Mouse (Mus musculus): ENCODE results near the gene Dnah3.

The Dnah3 gene

GRCm38 (mm10) chr7:119936321-119936720, 158.8 kb downstream of the Dnah3 start:
- peak; percentile 58 to 66 for DNase-seq

DNA sequence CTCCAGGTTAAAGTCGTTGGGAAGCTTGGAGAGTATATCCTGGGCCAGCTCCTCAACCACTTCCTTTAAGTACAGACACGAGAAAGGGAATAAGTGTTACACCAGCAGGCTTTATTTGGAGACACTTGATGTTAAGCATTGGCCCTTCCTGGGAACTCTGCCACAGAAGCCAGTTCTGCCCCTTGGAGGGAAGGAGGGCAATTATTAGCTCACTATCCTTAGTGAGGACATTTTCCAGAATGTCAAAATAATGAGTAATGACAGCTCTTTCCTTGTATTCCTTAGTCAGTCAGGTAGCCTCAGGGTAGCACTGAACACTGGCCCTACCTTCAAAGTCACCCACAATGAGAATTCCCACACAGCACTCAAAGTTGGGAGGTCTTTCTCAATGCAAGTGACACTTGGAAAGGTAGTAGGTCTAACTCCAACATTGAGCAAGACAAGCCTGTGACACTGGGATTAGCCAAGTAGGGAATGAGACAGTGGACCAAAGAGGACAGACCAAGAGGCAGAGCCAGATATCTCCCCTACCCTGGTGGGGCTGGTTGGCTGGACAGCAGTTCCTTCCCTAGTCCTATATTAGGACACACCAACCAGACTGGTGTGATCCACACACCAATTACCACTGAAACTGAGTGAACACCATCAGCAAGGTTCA, 166.2 kb downstream of the Dnah3 start:
- no peak for DNase-seq

DNA sequence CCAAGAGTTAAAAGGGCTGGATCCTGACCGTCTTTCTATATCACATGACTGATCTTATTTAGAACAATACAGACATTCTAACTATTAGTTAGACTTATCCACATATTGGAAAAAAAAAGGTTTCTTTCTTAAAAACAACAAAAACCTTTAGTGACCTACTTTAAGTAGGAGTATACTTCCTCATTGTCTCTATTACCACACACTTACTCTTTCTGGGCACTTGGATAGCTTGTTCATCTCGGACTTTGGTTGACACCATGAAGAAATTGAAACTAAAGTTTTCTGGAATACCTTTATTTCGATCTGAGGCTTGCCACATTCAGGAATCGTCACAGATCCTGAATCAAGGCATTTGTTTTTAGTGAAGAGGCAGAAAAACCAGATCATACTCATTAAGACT, 174.0 kb downstream of the Dnah3 start:
- DNase-seq = no peak

GRCm38 (mm10) chr7:119920457-119920856, 174.6 kb downstream of the Dnah3 start:
- peak; percentile 25 to 28 for DNase-seq

GRCm38 (mm10) chr7:119911727-119912126, 183.4 kb downstream of the Dnah3 start:
- no peak for DNase-seq

- DNase-seq = no peak
These were observed 188.4 kb downstream of the Dnah3 start for GRCm38 (mm10) chr7:119906523-119907215.

- no peak for DNase-seq
These were observed 195.6 kb downstream of the Dnah3 start for GRCm38 (mm10) chr7:119899386-119900057.

- no peak for DNase-seq
These were observed 196.7 kb downstream of the Dnah3 start for GRCm38 (mm10) chr7:119898247-119898856.

DNA sequence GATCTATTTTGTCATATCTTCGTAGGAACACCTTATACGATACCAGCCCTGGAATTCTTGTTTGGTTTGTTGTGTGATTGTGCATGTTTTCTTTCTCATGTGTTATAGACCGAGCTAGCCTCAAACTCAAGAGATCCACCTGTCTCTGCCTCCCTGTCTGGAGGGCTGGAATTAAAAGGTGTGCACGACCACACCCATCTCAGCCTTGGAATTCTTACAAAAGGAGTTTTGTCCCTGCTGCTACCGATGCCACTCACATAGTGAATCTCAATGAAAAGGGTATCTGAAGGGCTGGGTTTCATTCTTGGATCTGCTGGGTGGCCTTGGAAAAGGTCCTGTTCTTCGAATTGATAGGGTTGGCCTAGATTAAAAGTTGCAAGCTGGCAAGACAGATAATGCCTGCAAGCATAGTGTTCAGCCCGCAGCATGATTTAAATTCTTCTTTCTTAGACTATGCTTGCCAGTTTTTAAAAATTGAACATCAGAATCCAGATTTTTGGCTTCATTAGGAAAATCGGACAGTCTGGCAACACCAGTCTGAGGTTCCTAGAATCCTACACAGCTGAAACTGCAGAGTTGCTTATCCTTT, 197.5 kb downstream of the Dnah3 start:
- no peak for DNase-seq

- DNase-seq = peak; percentile 100
These were observed 199.2 kb downstream of the Dnah3 start, which contains the start of the genes Lyrm1 and Dcun1d3 for GRCm38 (mm10) chr7:119895639-119896512. Gene Lyrm1 (plus strand): TSS chr7:119895861. Gene Dcun1d3 (minus strand): TSS chr7:119896298.

DNA sequence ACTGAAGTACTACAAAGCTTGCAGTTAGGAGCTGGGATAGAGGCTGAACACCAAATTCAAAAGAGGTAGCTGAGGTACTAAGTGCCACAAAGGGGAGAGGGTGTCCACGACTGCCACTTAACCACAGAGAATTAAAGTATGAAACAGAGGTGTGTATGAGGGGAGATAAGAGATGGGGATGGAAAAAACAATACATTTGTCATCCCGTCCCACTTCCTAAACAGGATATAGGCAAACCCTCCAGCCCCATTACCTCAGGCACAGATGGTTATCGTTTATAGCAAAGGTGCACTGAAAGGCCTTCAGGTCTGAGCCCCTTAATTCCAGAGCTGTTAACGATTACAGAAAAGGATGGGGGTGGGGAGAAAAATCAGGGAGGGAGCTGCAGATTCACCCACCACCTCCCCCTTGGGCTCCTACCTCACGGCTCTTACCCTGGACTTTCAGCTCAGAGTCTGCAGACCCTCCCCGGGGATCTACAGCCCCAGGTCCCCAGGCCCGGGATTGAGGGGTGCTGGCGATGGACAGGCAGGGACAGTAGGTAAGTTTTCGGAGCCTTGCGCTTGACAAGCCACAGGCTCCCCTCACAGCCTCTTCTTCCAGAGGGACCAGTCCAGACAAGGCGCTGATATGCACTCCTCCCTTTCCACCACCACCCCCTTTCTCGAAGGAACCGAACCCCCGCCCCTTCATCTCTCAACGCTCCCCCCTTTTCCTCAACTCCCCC, 200.1 kb downstream of the Dnah3 start:
- peak in 1 of 2 experiments; percentile 55 for DNase-seq

GRCm38 (mm10) chr7:119892742-119893141, 202.3 kb downstream of the Dnah3 start:
- DNase-seq = no peak

GRCm38 (mm10) chr7:119892198-119892597, 202.9 kb downstream of the Dnah3 start:
- DNase-seq = no peak

- no peak for DNase-seq
These were observed 207.2 kb downstream of the Dnah3 start for GRCm38 (mm10) chr7:119887887-119888286.

DNA sequence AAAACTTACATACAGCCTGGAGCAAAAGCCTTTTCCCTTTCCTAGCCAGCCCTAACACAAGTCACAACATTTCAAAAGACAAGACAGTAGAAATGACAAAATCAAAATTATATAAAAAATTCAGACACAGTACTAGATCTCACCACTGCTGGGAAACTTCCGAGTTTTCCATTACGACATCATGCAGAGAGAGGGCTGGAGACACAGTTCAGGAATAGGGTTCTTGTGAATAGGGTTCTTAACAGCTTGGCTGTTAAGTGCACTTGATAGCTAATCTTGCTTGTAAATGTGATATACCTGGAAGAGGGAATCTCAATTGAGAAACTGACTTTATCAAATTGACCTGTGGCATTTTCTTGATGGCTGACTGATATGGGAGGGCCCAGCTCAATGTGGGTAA, 213.9 kb downstream of the Dnah3 start:
- DNase-seq = no peak

- DNase-seq = no peak
These were observed 214.7 kb downstream of the Dnah3 start for GRCm38 (mm10) chr7:119880345-119880744.

DNA sequence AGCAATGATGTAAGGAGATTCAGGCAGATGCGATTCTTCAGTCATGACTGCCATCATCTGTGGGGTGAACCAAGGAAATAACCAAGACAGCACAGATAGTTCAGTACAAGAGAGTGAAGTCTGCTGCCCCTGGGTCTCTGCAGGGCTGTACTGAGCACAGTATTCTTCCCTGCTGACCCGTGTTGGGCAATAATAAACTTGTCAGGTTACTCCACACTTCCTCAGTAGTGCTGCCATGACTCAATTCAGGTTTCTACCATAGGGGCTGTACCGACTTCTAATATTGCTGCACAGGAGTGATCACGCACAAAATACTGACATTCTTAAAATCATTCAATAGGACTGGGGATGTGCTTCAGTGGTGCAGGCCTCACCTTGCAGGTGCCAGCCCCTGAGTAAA, 215.9 kb downstream of the Dnah3 start:
- no peak for DNase-seq

DNA sequence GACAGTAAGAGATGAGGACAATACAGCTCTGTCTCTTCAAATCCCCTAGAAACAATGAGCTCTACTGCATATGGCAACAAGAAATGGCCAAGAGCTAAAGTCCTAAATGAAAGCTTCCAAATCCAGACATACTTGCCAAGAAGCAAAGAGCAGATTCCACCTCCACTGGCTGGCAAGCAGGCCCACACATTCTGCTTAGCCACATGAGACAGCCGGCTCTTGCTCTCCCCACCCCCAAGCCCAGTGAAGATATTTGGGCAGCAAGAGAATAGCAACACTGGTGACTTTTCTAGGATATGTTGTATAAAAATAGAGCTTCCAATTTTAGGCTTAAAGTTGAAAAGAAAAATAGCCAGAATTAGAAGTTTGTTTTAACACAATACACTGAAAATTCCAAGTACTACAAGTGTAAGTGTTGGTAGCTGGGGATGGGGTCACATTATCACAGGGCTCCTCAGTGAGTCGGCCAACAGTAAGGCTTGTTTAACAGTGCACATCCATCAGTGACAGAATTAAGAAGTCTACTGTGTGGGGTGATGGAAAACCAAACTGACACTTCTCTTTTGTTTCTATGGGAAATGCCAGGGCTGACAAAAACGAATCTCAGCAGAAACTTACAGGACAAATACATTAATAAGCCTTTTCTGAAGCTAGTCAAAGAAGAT, 219.2 kb downstream of the Dnah3 start:
- DNase-seq = peak; percentile 76 to 79

DNA sequence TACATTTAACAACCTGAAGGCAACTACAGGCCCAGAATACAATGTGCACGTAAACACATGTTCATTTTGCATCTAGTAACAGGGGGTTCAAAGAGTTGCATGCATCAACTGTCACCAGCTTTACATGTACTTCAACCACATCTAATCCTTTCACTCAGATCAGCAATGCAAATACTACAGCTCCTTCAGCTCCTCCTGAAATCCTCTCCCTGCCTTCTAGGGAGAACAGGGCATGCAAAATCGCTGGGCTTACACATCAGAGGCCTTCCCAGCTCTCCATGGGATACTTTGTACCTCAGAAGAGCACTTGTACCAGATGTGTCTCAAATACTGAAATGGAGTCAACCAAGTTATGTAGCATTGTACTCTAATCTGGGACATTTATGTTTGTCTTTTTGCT, 222.0 kb downstream of the Dnah3 start:
- DNase-seq = no peak

Measured in cerebellum, postnatal 10 days (tissue).